Mouse (Mus musculus) 3134 (cell line): ENCODE results near the gene Chad.

ENCODE experiments used
- DNase-seq: peaks from one replicate; pipeline ENCODE4 v3.0.0-alpha.2; 2011; ENCODE audit warnings: low spot score; ENCODE audit not compliant: insufficient read length; ENCODE audit errors: extremely low read depth

The Chad gene

GRCm38 (mm10) chr11:94564437-94565150 lies at the start of gene Chad:
TSS of gene Chad (plus strand) at chr11:94565047.
- DNase-seq = peak; percentile 18

- DNase-seq = no peak
These were observed 43.5 kb upstream of the Chad start, which contains the start of gene Mycbpap for GRCm38 (mm10) chr11:94521219-94521843. TSS of gene Mycbpap (minus strand) at chr11:94521742.

- DNase-seq = no peak
These were observed 38.5 kb upstream of the Chad start for GRCm38 (mm10) chr11:94526171-94526879.

GRCm38 (mm10) chr11:94528879-94529278 lies 36.0 kb upstream of the Chad start:
- no peak for DNase-seq

- DNase-seq = no peak
These were observed 31.7 kb upstream of the Chad start for GRCm38 (mm10) chr11:94533171-94533570.

GRCm38 (mm10) chr11:94538733-94539292 lies 26.0 kb upstream of the Chad start:
- DNase-seq = peak; percentile 24

GRCm38 (mm10) chr11:94539761-94540160 lies 25.1 kb upstream of the Chad start:
- no peak for DNase-seq

- no peak for DNase-seq
These were observed 22.4 kb upstream of the Chad start for GRCm38 (mm10) chr11:94542400-94542799.

GRCm38 (mm10) chr11:94543344-94543743 lies 21.5 kb upstream of the Chad start:
- DNase-seq = peak; percentile 59

GRCm38 (mm10) chr11:94543932-94544331 lies 20.9 kb upstream of the Chad start:
- peak; percentile 75 for DNase-seq

- DNase-seq = no peak
These were observed 20.4 kb upstream of the Chad start for GRCm38 (mm10) chr11:94544422-94544821.

- no peak for DNase-seq
These were observed 18.5 kb upstream of the Chad start for GRCm38 (mm10) chr11:94546381-94546780.

GRCm38 (mm10) chr11:94547271-94547670 lies 17.6 kb upstream of the Chad start:
- no peak for DNase-seq

GRCm38 (mm10) chr11:94548041-94548784 lies 16.6 kb upstream of the Chad start:
- DNase-seq = peak; percentile 76

- peak; percentile 97 for DNase-seq
These were observed 15.8 kb upstream of the Chad start, which contains the start of gene Rsad1 for GRCm38 (mm10) chr11:94548888-94549690. TSS of gene Rsad1 (minus strand) at chr11:94549255.

GRCm38 (mm10) chr11:94549691-94550441 lies 15.0 kb upstream of the Chad start:
- DNase-seq = no peak

- peak; percentile 78 for DNase-seq
These were observed 14.5 kb upstream of the Chad start for GRCm38 (mm10) chr11:94550442-94550744.

GRCm38 (mm10) chr11:94558226-94558625 lies 6.6 kb upstream of the Chad start:
- no peak for DNase-seq

- DNase-seq = no peak
These were observed 1.5 kb upstream of the Chad start for GRCm38 (mm10) chr11:94563383-94563782.
